Mouse (Mus musculus): Measurements from ENCODE around the gene Erp29. TPM values are rescaled to one million over a fixed set of nuclear protein-coding genes. Genes with fewer than 3 reads are reported as not detected.

Erp29 gene
- total RNA-seq (2012; rRNA removed) (252 and 297 TPM in 2 replicates), total RNA-seq (2014; rRNA removed) (204 and 243 TPM in 2 replicates), polyA plus RNA-seq (2012; ENCODE audit: insufficient read length, low read depth) (258 and 286 TPM in 2 replicates)

DNA sequence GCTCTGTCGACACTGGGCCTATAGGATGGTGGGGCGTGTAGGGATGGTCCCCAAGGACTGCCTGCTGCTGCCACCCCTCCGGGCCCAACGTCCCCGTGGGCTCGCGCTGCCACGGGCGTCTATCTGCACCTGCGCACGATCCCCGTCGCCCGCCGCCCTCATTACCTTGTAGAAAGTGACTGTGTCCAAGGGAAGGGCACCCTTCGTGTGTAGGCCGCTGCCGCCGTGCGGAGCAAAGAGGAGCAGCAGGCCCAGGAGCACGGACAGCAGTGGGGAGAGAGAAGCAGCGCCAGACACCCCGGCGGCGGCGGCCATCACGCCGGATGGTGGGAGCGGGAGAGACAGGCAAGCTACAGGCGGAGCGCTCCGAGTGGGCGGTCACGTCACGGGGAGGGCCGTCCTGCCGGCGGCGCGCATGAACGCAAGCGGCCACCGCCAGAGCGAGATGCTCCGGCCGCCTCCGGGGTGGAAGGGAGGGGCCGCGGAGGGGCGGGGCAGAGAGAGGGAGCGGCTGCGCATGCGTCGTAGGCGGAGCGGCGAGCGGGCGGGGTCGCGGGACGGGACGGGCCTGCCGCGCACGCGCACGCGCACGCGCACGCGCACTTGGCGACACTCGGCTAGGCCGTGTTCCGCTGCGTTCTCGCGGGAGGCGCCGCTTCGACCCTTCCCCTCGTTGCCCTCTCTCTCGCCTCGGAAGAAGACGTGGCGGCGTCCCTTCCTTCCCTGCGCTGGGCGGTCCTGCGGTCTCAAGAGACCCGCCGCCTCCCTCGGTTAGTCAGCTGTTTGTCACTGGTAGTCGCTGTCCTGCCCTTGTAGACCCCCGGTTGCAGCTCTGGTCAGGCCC, at the start of gene Erp29:
TSS of gene Erp29 (minus strand) at position 481 of the 844 bp plus-strand sequence.
- Histone ChIP-seq H3K36me3 (replicated peaks in 1 of 2; ENCODE audit: control insufficient read depth in 1 of 2, insufficient read depth in 1 of 2, low read length in 1 of 2) (peaks cover 21 to 37% of the 10 kb centered on the region in 2 experiments), H3K4me1 (ENCODE audit: control insufficient read depth in 1 of 2, insufficient read depth in 2 of 2) (peaks cover 9 to 58% of the 10 kb centered on the region in 2 experiments), H3K4me2 (ENCODE audit: insufficient read depth, low read depth, poor library complexity, severe bottlenecking) (peak within 1 kb of the TSS; percentile 61), H3K27me3 (replicated peaks) (no peaks in the 10 kb centered on the region), H3K27ac (ENCODE audit: insufficient read depth, low read depth) (peak within 1 kb of the TSS; percentile 87), H3K4me3 (replicated peaks in 1 of 3; ENCODE audit: low read depth in 2 of 3, low read length in 2 of 3, poor library complexity in 1 of 3) (peak within 1 kb of the TSS; percentile 69 to 98 (median 89)), H3K9ac (ENCODE audit: insufficient read depth, low read depth) (peak within 1 kb of the TSS; percentile 98), H3K9me3 (replicated peaks; ENCODE audit: low read length) (peaks cover 2% of the 10 kb centered on the region), H3K79me2 (replicated peaks; ENCODE audit: control insufficient read depth, extremely low read depth, insufficient read depth, poor library complexity, severe bottlenecking) (peaks cover 25% of the 10 kb centered on the region)
- in situ Hi-C loops (cut with MboI; ENCODE audit: low pct_ligation_motif_present, low pct_unique_long_range_greater_than_20kb, low sequenced_read_pairs) (no loop called here), dilution Hi-C loops (cut with MboI; ENCODE audit: extremely low pct_ligation_motif_present, extremely low pct_unique_long_range_greater_than_20kb, low sequenced_read_pairs) (no loop called here)
- peak; percentile 91 for DNase-seq (ENCODE audit: extremely low read depth)
- TF ChIP-seq BHLHE40 (IDR thresholded peaks at IDR 0.05; ENCODE audit: low read depth, low read length), result no peak
- TF ChIP-seq POLR2A (IDR thresholded peaks at IDR 0.05; ENCODE audit: low read depth, low read length), result peak; percentile 90
- TF ChIP-seq CHD2 (IDR thresholded peaks at IDR 0.05; ENCODE audit: low read length), result peak; percentile 98
- no peak for TF ChIP-seq RCOR1 (conservative IDR thresholded peaks at IDR 0.05; ENCODE audit: low read depth, low read length)
- no peak for TF ChIP-seq E2F4 (IDR thresholded peaks at IDR 0.05; ENCODE audit: insufficient replicate concordance, low read depth, low read length)
- no peak for TF ChIP-seq PAX5 (IDR thresholded peaks at IDR 0.05; ENCODE audit: low read length)
- TF ChIP-seq JUND (conservative IDR thresholded peaks at IDR 0.05; ENCODE audit: low read depth, low read length), result no peak
- peak; percentile 63 for TF ChIP-seq HCFC1 (IDR thresholded peaks at IDR 0.05; ENCODE audit: low read depth, low read length)
- no peak for TF ChIP-seq CHD1 (IDR thresholded peaks at IDR 0.05; ENCODE audit: low read depth, low read length)
- peak; percentile 77 for TF ChIP-seq TCF12 (IDR thresholded peaks at IDR 0.05; ENCODE audit: low read depth, low read length)
- TF ChIP-seq MAZ (IDR thresholded peaks at IDR 0.05; ENCODE audit: low read depth, low read length), result peak; percentile 40; the same call in 1 of the 2 replicates
- no peak for TF ChIP-seq ETS1 (conservative IDR thresholded peaks at IDR 0.05; ENCODE audit: low read depth, low read length)
- no peak for TF ChIP-seq ZC3H11A (IDR thresholded peaks at IDR 0.05; ENCODE audit: low read depth, low read length)
- TF ChIP-seq USF2 (conservative IDR thresholded peaks at IDR 0.05; ENCODE audit: low read depth, low read length), result no peak; the same call in 1 of the 2 replicates
- peak; percentile 93 for TF ChIP-seq NELFE (IDR thresholded peaks at IDR 0.05; ENCODE audit: low read depth, low read length)
- TF ChIP-seq EP300 (IDR thresholded peaks at IDR 0.05; ENCODE audit: low read length), result no peak
- peak; percentile 95 for TF ChIP-seq NRF1 (IDR thresholded peaks at IDR 0.05; ENCODE audit: low read depth, low read length)
- TF ChIP-seq GABPA (IDR thresholded peaks at IDR 0.05; ENCODE audit: insufficient replicate concordance, low read depth, low read length), result no peak
- TF ChIP-seq MAX (IDR thresholded peaks at IDR 0.05; ENCODE audit: low read length), result peak; percentile 76; the same call in 1 of the 2 replicates
- TF ChIP-seq ZMIZ1 (IDR thresholded peaks at IDR 0.05; ENCODE audit: low read depth, low read length), result no peak
- no peak for TF ChIP-seq ZKSCAN1 (IDR thresholded peaks at IDR 0.05; ENCODE audit: borderline replicate concordance, low read depth, low read length)
- TF ChIP-seq CTCF (conservative IDR thresholded peaks at IDR 0.05 in 1 of 2, IDR thresholded peaks at IDR 0.05 in 1 of 2; ENCODE audit: low read depth in 2 of 2, low read length in 2 of 2), result no peak
- peak; percentile 52; the same call in 1 of the 2 replicates for TF ChIP-seq MYC (IDR thresholded peaks at IDR 0.05; ENCODE audit: low read depth, low read length)
- no peak for TF ChIP-seq MEF2A (IDR thresholded peaks at IDR 0.05; ENCODE audit: borderline replicate concordance, low read depth, low read length)
- TF ChIP-seq POLR2AphosphoS2 (IDR thresholded peaks at IDR 0.05; ENCODE audit: low read depth, low read length), result no peak; the same call in 1 of the 2 replicates
- TF ChIP-seq TBP (conservative IDR thresholded peaks at IDR 0.05; ENCODE audit: low read depth, low read length), result 0 out of 2 replicates have a peak, but pooled peaks have one; percentile 49
- TF ChIP-seq IRF4 (IDR thresholded peaks at IDR 0.05; ENCODE audit: low read depth, low read length), result no peak; the same call in 1 of the 2 replicates
- TF ChIP-seq USF1 (IDR thresholded peaks at IDR 0.05; ENCODE audit: low read depth, low read length), result no peak
- TF ChIP-seq KAT2A (IDR thresholded peaks at IDR 0.05; ENCODE audit: insufficient replicate concordance, low read length), result 0 out of 2 replicates have a peak, but pooled peaks have one; percentile 36
- peak; percentile 64 for TF ChIP-seq ELF1 (IDR thresholded peaks at IDR 0.05; ENCODE audit: low read depth, low read length)
- no peak for TF ChIP-seq MAFK (IDR thresholded peaks at IDR 0.05; ENCODE audit: insufficient replicate concordance, low read length)
- no peak for TF ChIP-seq SMC3 (IDR thresholded peaks at IDR 0.05; ENCODE audit: low read depth, low read length)
- TF ChIP-seq MXI1 (IDR thresholded peaks at IDR 0.05; ENCODE audit: low read depth, low read length), result peak; percentile 61; the same call in 1 of the 2 replicates
- TF ChIP-seq SIN3A (IDR thresholded peaks at IDR 0.05; ENCODE audit: low read length), result peak; percentile 96
- no peak for TF ChIP-seq JUN (IDR thresholded peaks at IDR 0.05; ENCODE audit: insufficient read depth, low read depth, low read length)
- TF ChIP-seq ZNF384 (IDR thresholded peaks at IDR 0.05; ENCODE audit: low read depth, low read length), result no peak
- TF ChIP-seq RAD21 (IDR thresholded peaks at IDR 0.05; ENCODE audit: low read depth, low read length), result no peak
- peak; percentile 86; the same call in 1 of the 2 replicates for TF ChIP-seq UBTF (IDR thresholded peaks at IDR 0.05; ENCODE audit: low read depth, low read length)
